Mouse (Mus musculus) bone marrow, adult 2 months (tissue): ENCODE data around the gene Rab13.

ENCODE experiments used
- CTCF ChIP-seq: fragments of 200-500 bp; IDR thresholded peaks from 2 replicates; pipeline ENCODE4 v1.5.1; 2011; ENCODE audit warnings: low read length, control low read depth; ENCODE audit not compliant: control insufficient read depth, insufficient read depth
- POLR2A ChIP-seq: fragments of 200-500 bp; IDR thresholded peaks from 2 replicates; pipeline ENCODE4 v1.6.1; 2011; ENCODE audit warnings: low read depth, mild to moderate bottlenecking, control low read depth, low read length, borderline replicate concordance; ENCODE audit not compliant: control insufficient read depth

- TF ChIP-seq CTCF, result no peak
- TF ChIP-seq POLR2A, result no peak
Measured at GRCm38 (mm10) chr3:90212723-90213122, 772 bp upstream of the Rab13 start.
